ENCODE assay signal across 7 mouse cellular contexts in genomic region chr3:90083698-90084324, GRCm38 (mm10). TPM values are rescaled to one million over a fixed set of nuclear protein-coding genes. Genes with fewer than 3 reads are reported as not detected.
DNase-seq lines count a peak whose midpoint lies in the region; ATAC-seq and TF ChIP-seq lines count a peak whose summit lies in the region.

No protein-coding gene starts in this region.

- no peaks in the 10 kb centered on the region for H3K27me3 ChIP-seq in embryonic facial prominence, embryonic 12.5 days
- H3K27me3 ChIP-seq in intestine, postnatal 0 days (replicated peaks; ENCODE audit: control insufficient read depth, insufficient read depth, low read length) = no peaks in the 10 kb centered on the region
- H3K27me3 ChIP-seq in midbrain, embryonic 15.5 days (replicated peaks) = no peaks in the 10 kb centered on the region

- no peak overlapping the region for H3K9ac ChIP-seq in embryonic facial prominence, embryonic 12.5 days
- peak overlapping the region; percentile 12; the same call in 1 of the 2 replicates for H3K9ac ChIP-seq in intestine, postnatal 0 days (ENCODE audit: low read depth, low read length)
- no peak overlapping the region for H3K9ac ChIP-seq in midbrain, embryonic 15.5 days

- 0 out of 2 replicates have a peak, but pooled peaks have one; percentile 12 for TF ChIP-seq CTCF in intestine, postnatal 0 days (IDR thresholded peaks at IDR 0.05; ENCODE audit: low read depth)

- H3K4me2 ChIP-seq in embryonic facial prominence, embryonic 12.5 days (replicated peaks) = peak overlapping the region; percentile 16; the same call in 1 of the 2 replicates
- peak overlapping the region; percentile 72 for H3K4me2 ChIP-seq in intestine, postnatal 0 days (replicated peaks; ENCODE audit: low read depth)
- H3K4me2 ChIP-seq in midbrain, embryonic 15.5 days = no peak overlapping the region; the same call in 1 of the 2 replicates

- peak; percentile 41 to 49 for DNase-seq in lung, adult 18-20 months
- no peak for DNase-seq in lung, postnatal 25 days (ENCODE audit: low spot score)
- no peak for DNase-seq in cerebellum, adult 18-20 months
- DNase-seq in cerebellum, postnatal 25 days = no peak

- H3K36me3 ChIP-seq in embryonic facial prominence, embryonic 12.5 days = peaks cover 25% of the 10 kb centered on the region
- peaks cover 32% of the 10 kb centered on the region for H3K36me3 ChIP-seq in intestine, postnatal 0 days (ENCODE audit: control insufficient read depth, insufficient read depth)
- peaks cover 18% of the 10 kb centered on the region for H3K36me3 ChIP-seq in midbrain, embryonic 15.5 days (replicated peaks)

- ATAC-seq in embryonic facial prominence, embryonic 12.5 days (ENCODE audit: insufficient number of reproducible peaks, insufficient read depth, low FRiP score, low TSS enrichment) = no peak
- no peak for ATAC-seq in intestine, postnatal 0 days
- ATAC-seq in midbrain, embryonic 15.5 days (replicated peaks) = no peak

- 43% methylated on average over 3 of the region's 3 CpGs for WGBS in embryonic facial prominence, embryonic 12.5 days
- 18% methylated on average over 3 of the region's 3 CpGs for WGBS in intestine, postnatal 0 days
- WGBS in midbrain, embryonic 15.5 days = 41% methylated on average over 3 of the region's 3 CpGs

- no peak overlapping the region for H3K4me3 ChIP-seq in embryonic facial prominence, embryonic 12.5 days
- H3K4me3 ChIP-seq in intestine, postnatal 0 days (ENCODE audit: low read depth, low read length) = no peak overlapping the region
- H3K4me3 ChIP-seq in midbrain, embryonic 15.5 days = no peak overlapping the region

- peak overlapping the region; percentile 65; the same call in 1 of the 2 replicates for H3K27ac ChIP-seq in embryonic facial prominence, embryonic 12.5 days
- H3K27ac ChIP-seq in intestine, postnatal 0 days (ENCODE audit: low read depth, low read length) = peak overlapping the region; percentile 80
- peak overlapping the region; percentile 67 for H3K27ac ChIP-seq in midbrain, embryonic 15.5 days

- no peaks in the 10 kb centered on the region for H3K9me3 ChIP-seq in embryonic facial prominence, embryonic 12.5 days
- no peaks in the 10 kb centered on the region for H3K9me3 ChIP-seq in intestine, postnatal 0 days (ENCODE audit: control insufficient read depth)
- H3K9me3 ChIP-seq in midbrain, embryonic 15.5 days = no peaks in the 10 kb centered on the region

- H3K4me1 ChIP-seq in embryonic facial prominence, embryonic 12.5 days = peaks cover 44% of the 10 kb centered on the region
- peaks cover 16% of the 10 kb centered on the region; the same call in 1 of the 2 replicates for H3K4me1 ChIP-seq in intestine, postnatal 0 days (replicated peaks; ENCODE audit: control insufficient read depth, insufficient read depth, low read length)
- peaks cover 51% of the 10 kb centered on the region for H3K4me1 ChIP-seq in midbrain, embryonic 15.5 days

RNA-seq across cellular contexts. Expression of gene Tpm3, which starts 11.4 kb away (rescaled TPM):
- polyA plus RNA-seq in embryonic facial prominence, embryonic 12.5 days (2016; fragmentation: Nextera tagmentation; extraction: Ambion mirVana) = 517 TPM in 2 replicates
- polyA plus RNA-seq in intestine, postnatal 0 days (2015; fragmentation: Nextera tagmentation; extraction: Ambion mirVana) = 311 and 332 TPM in 2 replicates
- polyA plus RNA-seq in midbrain, embryonic 15.5 days (2015; fragmentation: Nextera tagmentation; extraction: Ambion mirVana) = 382 TPM in 2 replicates

RNA-seq across cellular contexts. Expression of gene Nup210l, which starts 20.1 kb away (rescaled TPM):
- 0.35 and 0.43 TPM in 2 replicates for polyA plus RNA-seq in embryonic facial prominence, embryonic 12.5 days (2016; fragmentation: Nextera tagmentation; extraction: Ambion mirVana)
- polyA plus RNA-seq in intestine, postnatal 0 days (2015; fragmentation: Nextera tagmentation; extraction: Ambion mirVana) = 0.03 TPM in 1 of 2 replicates, not detected in the other
- polyA plus RNA-seq in midbrain, embryonic 15.5 days (2015; fragmentation: Nextera tagmentation; extraction: Ambion mirVana) = 0.26 and 0.43 TPM in 2 replicates

RNA-seq across cellular contexts. Expression of gene Ubap2l, which starts 31.4 kb away (rescaled TPM):
- polyA plus RNA-seq in embryonic facial prominence, embryonic 12.5 days (2016; fragmentation: Nextera tagmentation; extraction: Ambion mirVana) = 203 and 230 TPM in 2 replicates
- 112 and 117 TPM in 2 replicates for polyA plus RNA-seq in intestine, postnatal 0 days (2015; fragmentation: Nextera tagmentation; extraction: Ambion mirVana)
- polyA plus RNA-seq in midbrain, embryonic 15.5 days (2015; fragmentation: Nextera tagmentation; extraction: Ambion mirVana) = 126 and 135 TPM in 2 replicates

RNA-seq across cellular contexts. Expression of gene 4933434E20Rik, which starts 32.4 kb away (rescaled TPM):
- polyA plus RNA-seq in embryonic facial prominence, embryonic 12.5 days (2016; fragmentation: Nextera tagmentation; extraction: Ambion mirVana) = 147 and 149 TPM in 2 replicates
- 128 and 130 TPM in 2 replicates for polyA plus RNA-seq in intestine, postnatal 0 days (2015; fragmentation: Nextera tagmentation; extraction: Ambion mirVana)
- 205 and 210 TPM in 2 replicates for polyA plus RNA-seq in midbrain, embryonic 15.5 days (2015; fragmentation: Nextera tagmentation; extraction: Ambion mirVana)

Comparison
In these comparisons a context has a peak if more than half of its experiments do, and no peak if none do; other contexts are left out.
1. DNase-seq: peak in lung, adult 18-20 months (2 of 2); none in lung, postnatal 25 days (single experiment), cerebellum, adult 18-20 months (0 of 2) and cerebellum, postnatal 25 days (0 of 2).
2. Peak in every context shown above with its lines, with median percentiles within 50 percentile points of each other: H3K27ac ChIP-seq.